Mouse (Mus musculus) forebrain, embryonic 11.5 days (tissue): Measurements from ENCODE around the gene Shf. TPM values are rescaled to one million over a fixed set of nuclear protein-coding genes. Genes with fewer than 3 reads are reported as not detected.

Source experiments
- ATAC-seq: fragments of 200-750 bp; cut with Nextera tagmentation; replicated peaks from 2 replicates; pipeline ENCODE4 v1.8.0; 2017; ENCODE audit warnings: moderate TSS enrichment; ENCODE audit not compliant: low FRiP score
- DNase-seq: peaks from one replicate; pipeline ENCODE4 v3.0.0-alpha.2; 2017; ENCODE audit warnings: low spot score
- H3K27ac ChIP-seq: fragments of 300-500 bp; sonication (generic); 2 replicates; pipeline ENCODE4 v1.5.1; 2014; ENCODE audit warnings: low read depth, low read length
- H3K27me3 ChIP-seq: fragments of 300-500 bp; sonication (generic); 2 replicates; pipeline ENCODE4 v1.6.1; 2014; ENCODE audit warnings: mild to moderate bottlenecking, low read length, mixed read lengths; ENCODE audit not compliant: control insufficient read depth, insufficient read depth
- H3K36me3 ChIP-seq: fragments of 300-500 bp; sonication (generic); 2 replicates; pipeline ENCODE4 v1.6.1; 2014; ENCODE audit warnings: mild to moderate bottlenecking, low read length, moderate library complexity, mixed read lengths; ENCODE audit not compliant: control insufficient read depth, insufficient read depth
- H3K4me1 ChIP-seq: fragments of 300-500 bp; sonication (generic); replicated peaks from 2 replicates; pipeline ENCODE4 v1.6.1; 2014; ENCODE audit warnings: low read length, mixed read lengths; ENCODE audit not compliant: control insufficient read depth, insufficient read depth
- H3K4me2 ChIP-seq: fragments of 300-500 bp; sonication (generic); 2 replicates; pipeline ENCODE4 v1.6.1; 2014; ENCODE audit warnings: low read depth, mild to moderate bottlenecking, low read length, moderate library complexity, mixed read lengths; ENCODE audit not compliant: severe bottlenecking
- H3K4me3 ChIP-seq: fragments of 300-500 bp; sonication (generic); 2 replicates; pipeline ENCODE4 v1.5.1; 2014; ENCODE audit warnings: low read depth, low read length
- H3K9ac ChIP-seq: fragments of 300-500 bp; sonication (generic); 2 replicates; pipeline ENCODE4 v1.6.1; 2014; ENCODE audit warnings: low read length
- H3K9me3 ChIP-seq: fragments of 300-500 bp; sonication (generic); 2 replicates; pipeline ENCODE4 v1.6.1; 2016; ENCODE audit warnings: low read length, mixed read lengths; ENCODE audit not compliant: control insufficient read depth
- WGBS: fragments of 180-500 bp; shearing (Covaris S2); extraction: QIAGEN DNeasy Blood & Tissue Kit; methylation state at CpG from one replicate; pipeline ENCODE4 v1.1.7; 2014; 5-methylcytosine and 5-hydroxymethylcytosine counted together
- polyA plus RNA-seq: library from polyadenylated mRNA; unstranded; fragments of >200 nt; fragmentation: Nextera tagmentation; extraction: Ambion mirVana; gene quantifications from 2 replicates; pipeline ENCODE4 v1.2.1, GENCODE M21; 2014

Shf gene
- polyA plus RNA-seq, 1 experiment from 2014 or later, result 5.2 TPM

DNA sequence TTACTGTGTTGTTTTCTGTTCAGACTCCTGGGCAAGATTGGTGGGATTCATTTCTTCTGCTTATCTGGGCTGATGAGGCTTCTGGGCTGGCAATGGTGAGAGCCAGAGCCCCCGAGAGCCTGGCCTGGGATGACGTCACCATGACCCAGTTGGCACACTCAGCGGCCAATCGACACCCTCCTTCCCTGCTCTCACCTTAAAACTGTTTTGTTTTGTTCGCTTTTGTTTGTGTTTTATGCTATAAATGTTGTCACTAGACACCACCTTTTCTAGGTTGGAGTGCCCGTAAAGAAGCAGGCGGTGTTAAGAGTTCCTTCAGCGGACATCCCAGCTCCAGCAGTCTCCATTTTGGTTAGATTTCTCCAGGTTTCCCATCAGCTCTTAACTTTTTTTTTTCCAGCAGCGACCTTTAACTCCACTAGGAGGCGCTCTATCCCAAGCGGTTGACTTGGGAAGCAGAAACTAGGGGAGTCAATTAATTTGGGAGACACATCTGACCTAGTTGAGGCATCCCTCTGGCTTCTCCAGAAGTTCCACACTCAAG lies 11.9 kb upstream of the Shf start:
- 12% methylated on average over 11 of the region's 11 CpGs for whole genome bisulfite sequencing

DNA sequence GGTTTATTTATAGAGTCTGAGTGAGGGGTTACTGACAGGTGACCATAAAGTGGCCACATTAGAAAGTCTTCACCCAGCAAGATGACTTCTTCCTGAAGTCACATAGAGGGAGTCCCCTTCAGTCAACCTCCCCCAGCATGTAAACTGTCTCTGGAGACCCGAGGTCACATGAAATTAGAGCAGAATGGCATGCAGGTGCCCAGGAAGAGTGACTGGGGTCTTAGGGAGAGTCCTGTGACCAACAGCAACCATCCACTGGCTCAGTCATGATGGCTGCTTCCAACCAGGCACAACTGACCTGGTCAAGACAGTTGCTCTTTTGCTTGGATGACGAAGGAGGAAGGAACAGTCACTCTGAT lies 10.3 kb upstream of the Shf start:
- Histone ChIP-seq H3K4me3 (no peak overlapping the region), H3K4me2 (no peak overlapping the region), H3K9me3 (no peaks in the 10 kb centered on the region), H3K27ac (no peak overlapping the region), H3K9ac (no peak overlapping the region), H3K27me3 (no peaks in the 10 kb centered on the region), H3K4me1 (no peaks in the 10 kb centered on the region), H3K36me3 (no peaks in the 10 kb centered on the region)
- DNase-seq, result no peak
- 54% methylated on average over 2 of the region's 2 CpGs for WGBS
- no peak for ATAC-seq

More for the DNA sequence above, 11.9 kb upstream of the Shf start:
- ATAC-seq (no peak), DNase-seq (no peak)
- Histone ChIP-seq H3K27me3 (no peaks in the 10 kb centered on the region), H3K4me3 (peak overlapping the region; percentile 11; the same call in 1 of the 2 replicates), H3K36me3 (no peaks in the 10 kb centered on the region), H3K9ac (no peak overlapping the region), H3K4me2 (peak overlapping the region; percentile 39), H3K9me3 (no peaks in the 10 kb centered on the region), H3K4me1 (no peaks in the 10 kb centered on the region), H3K27ac (no peak overlapping the region)

DNA sequence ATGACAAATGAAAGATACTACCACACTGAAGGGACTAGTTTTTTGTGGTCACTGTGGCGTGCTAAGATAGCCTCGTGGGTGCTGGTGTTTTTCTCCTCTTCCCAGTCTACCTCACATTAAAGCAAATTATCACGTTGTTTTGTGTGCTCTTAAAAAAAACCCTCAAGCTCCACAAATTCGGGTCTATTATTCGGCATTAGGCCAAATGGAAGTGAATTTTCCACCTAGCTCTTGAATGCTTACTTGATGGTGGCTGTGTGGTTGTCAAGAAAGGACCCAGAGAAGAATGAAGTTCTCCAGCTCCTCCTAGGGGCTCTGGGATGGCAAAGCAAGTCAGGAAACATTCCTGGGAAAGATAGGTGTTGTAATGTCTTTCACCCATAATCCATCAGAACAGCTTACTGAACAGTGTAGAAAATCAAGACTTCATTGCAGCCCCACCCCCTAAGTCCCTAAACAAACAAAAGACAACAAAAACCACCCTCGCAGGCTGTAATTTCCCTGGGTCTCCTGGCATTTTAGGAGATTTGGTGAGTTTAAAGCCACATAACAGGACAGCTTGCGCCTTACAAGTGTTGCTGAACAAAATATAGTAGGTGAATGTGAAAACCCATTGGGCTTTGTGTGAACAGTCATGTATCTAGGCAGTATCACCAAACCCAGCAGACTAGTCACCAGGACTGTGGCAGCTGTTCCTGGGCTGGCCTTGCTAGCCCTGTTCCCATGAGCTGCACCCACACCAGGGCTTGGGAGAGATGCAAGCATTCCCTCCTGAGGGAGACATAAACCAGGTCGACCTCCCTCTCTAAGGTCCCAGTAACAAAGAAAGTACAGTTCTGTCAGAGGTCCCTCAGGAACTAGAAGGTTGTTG lies 9.7 kb upstream of the Shf start:
- peak overlapping the region; percentile 29; the same call in 1 of the 2 replicates for H3K9ac ChIP-seq
- ATAC-seq (no peak), DNase-seq (no peak)
- no peaks in the 10 kb centered on the region for H3K27me3 ChIP-seq
- H3K36me3 ChIP-seq, result no peaks in the 10 kb centered on the region
- H3K27ac ChIP-seq, result peak overlapping the region; percentile 85; the same call in 1 of the 2 replicates
- no peaks in the 10 kb centered on the region for H3K4me1 ChIP-seq
- peak overlapping the region; percentile 63 for H3K4me3 ChIP-seq
- 21% methylated on average over 8 of the region's 8 CpGs for WGBS
- H3K9me3 ChIP-seq, result no peaks in the 10 kb centered on the region
- H3K4me2 ChIP-seq, result peak overlapping the region; percentile 42; the same call in 1 of the 2 replicates

DNA sequence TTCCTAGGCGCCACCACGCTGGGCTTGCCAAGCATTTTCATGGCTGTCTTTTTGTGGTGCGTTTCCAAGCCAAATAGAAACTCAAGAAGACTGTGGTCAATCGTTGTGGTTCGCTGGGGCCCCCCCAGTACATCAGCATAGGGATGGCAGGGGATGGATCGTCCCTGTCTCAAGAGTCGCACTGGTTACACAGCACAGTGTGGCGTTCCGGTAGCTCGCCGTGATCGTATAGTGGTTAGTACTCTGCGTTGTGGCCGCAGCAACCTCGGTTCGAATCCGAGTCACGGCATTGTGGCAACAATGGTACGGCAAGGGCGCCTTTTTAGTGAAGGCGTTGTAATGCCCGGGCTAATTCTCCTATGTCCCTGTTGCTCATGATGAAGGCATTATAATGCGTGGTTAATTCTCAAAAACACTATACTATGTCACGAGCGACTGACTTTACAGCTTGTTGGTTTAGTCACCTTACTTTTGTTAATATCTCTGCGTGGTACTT lies 8.8 kb upstream of the Shf start:
- peak overlapping the region; percentile 49; the same call in 1 of the 2 replicates for H3K4me2 ChIP-seq
- H3K36me3 ChIP-seq, result no peaks in the 10 kb centered on the region
- peak; percentile 93 for DNase-seq
- no peaks in the 10 kb centered on the region for H3K4me1 ChIP-seq
- H3K27ac ChIP-seq, result peak overlapping the region; percentile 85
- peak; percentile 86 for ATAC-seq
- H3K27me3 ChIP-seq, result no peaks in the 10 kb centered on the region
- under 1% methylated on average over 26 of the region's 26 CpGs for WGBS
- H3K9ac ChIP-seq, result peak overlapping the region; percentile 78
- H3K4me3 ChIP-seq, result peak overlapping the region; percentile 63
- no peaks in the 10 kb centered on the region for H3K9me3 ChIP-seq

DNA sequence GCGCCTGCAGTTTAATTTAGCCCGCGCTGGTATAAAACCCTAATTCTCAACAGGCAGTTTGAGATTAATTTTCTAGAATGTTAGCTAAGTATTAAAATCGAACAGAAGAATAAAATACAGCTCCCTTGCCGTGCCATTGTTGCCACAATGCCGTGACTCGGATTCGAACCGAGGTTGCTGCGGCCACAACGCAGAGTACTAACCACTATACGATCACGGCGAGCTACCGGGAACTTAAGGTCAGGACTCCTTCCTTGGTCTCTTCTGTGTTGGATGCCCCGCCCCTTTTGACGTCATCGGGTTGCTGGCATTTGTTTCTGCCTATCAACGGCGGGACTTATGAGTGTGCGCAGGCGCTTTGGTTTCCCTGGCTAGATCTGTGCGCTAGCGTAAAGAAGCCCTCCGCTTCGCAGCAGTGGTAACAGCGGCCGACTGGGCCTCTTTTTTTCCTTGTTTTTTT lies 8.3 kb upstream of the Shf start:
- Histone ChIP-seq H3K4me1 (no peaks in the 10 kb centered on the region), H3K27me3 (no peaks in the 10 kb centered on the region), H3K9ac (peak overlapping the region; percentile 78), H3K4me3 (peak overlapping the region; percentile 63), H3K36me3 (no peaks in the 10 kb centered on the region), H3K27ac (peak overlapping the region; percentile 85), H3K9me3 (no peaks in the 10 kb centered on the region), H3K4me2 (peak overlapping the region; percentile 49; the same call in 1 of the 2 replicates)
- DNase-seq (peak; percentile 97), ATAC-seq (peak; percentile 87)
- WGBS, result under 1% methylated on average over 28 of the region's 28 CpGs

DNA sequence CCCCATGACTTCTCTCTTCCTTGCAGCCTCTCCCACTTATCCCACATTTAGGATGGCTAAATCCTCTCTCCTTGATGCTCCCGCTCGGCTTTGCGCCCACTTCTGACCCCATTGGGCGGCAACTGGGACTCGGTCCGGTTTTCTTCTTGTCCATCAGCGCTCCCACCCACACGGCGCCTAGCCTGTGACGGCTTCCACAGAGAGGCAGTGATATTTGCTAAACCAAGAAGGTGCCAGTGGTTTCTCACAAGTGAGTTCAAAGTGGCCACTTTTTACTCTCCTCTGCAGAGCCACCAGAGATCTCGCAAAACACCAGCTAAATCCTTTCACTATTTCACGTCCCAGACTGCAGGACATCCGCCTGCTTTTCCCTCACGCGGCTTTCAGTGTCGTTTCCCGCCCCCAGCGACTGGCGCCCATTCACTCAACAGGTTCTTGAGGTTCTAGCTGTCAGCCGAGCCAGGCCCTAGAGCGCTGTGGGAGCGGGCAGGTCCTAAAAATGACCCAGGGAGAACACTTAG lies 7.1 kb upstream of the Shf start:
- Histone ChIP-seq H3K4me1 (no peaks in the 10 kb centered on the region), H3K27me3 (no peaks in the 10 kb centered on the region), H3K9ac (peak overlapping the region; percentile 59), H3K27ac (peak overlapping the region; percentile 73), H3K4me2 (peak overlapping the region; percentile 80), H3K9me3 (no peaks in the 10 kb centered on the region), H3K36me3 (no peaks in the 10 kb centered on the region), H3K4me3 (peak overlapping the region; percentile 56)
- DNase-seq (peak; percentile 78), ATAC-seq (peak; percentile 0; the same call in 1 of the 2 replicates)
- under 1% methylated on average over 22 of the region's 22 CpGs for WGBS

DNA sequence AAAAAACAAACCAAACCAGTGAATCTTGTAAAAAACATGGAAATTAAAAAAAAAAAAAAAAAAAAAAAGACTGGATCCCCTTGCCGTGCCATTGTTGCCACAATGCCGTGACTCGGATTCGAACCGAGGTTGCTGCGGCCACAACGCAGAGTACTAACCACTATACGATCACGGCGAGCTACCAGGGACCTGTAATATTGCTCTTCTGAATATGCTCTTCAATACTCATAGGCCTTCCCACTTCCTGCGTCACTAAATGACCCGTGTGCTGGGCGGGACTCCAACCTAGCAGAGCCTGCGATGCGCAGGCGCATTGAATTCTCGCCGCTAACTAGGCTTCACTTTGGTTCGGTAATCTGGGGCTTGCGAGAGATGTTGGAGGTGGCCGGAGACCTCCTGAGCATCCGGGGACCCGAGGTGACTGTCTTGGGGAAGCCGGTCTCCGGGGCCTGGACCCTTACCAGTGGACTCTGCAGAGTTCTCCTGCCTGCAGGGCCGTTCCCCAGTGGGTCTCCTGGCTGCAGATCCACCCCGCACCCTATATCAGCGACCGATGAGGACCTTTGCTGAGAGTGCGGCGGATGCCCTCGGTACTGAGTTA lies 6.5 kb upstream of the Shf start:
- Histone ChIP-seq H3K4me1 (no peaks in the 10 kb centered on the region), H3K9ac (peak overlapping the region; percentile 61), H3K27me3 (no peaks in the 10 kb centered on the region), H3K27ac (peak overlapping the region; percentile 73), H3K9me3 (no peaks in the 10 kb centered on the region), H3K4me2 (peak overlapping the region; percentile 80), H3K36me3 (no peaks in the 10 kb centered on the region), H3K4me3 (peak overlapping the region; percentile 56)
- DNase-seq (peak; percentile 95), ATAC-seq (peak; percentile 79)
- WGBS, result under 1% methylated on average over 32 of the region's 32 CpGs

DNA sequence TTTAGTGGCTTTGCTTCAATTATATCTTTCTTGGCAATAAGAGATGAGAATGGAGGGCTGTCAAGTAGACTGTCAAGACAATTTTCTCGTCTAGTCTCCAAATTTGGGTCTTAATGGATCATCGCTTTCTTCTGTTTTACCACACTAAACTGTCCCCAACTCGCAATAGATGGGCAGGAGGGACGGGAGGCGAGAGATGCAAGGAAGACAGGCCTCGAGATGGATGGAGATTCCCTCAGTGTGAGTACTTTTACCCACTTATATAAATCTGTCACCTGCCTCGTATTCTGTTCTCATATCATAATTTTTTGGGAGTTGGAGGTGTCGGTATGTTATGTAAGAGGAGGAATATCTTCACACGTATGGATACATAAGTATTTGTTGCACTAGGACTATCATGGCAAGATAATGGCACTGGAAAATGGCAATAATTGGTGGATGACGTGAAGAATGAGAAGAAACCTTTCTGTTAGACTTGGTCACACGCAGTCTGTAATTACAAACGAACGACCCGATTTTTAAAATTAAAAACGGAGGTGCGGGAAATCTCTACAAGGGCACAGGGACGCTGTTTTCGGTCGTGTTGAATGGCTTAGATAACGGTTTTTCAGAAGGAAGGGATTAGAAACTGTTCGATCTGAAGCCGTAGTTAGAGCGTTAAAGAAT lies 5.8 kb upstream of the Shf start:
- Histone ChIP-seq H3K9me3 (no peaks in the 10 kb centered on the region), H3K36me3 (no peaks in the 10 kb centered on the region), H3K27me3 (no peaks in the 10 kb centered on the region), H3K4me1 (no peaks in the 10 kb centered on the region), H3K27ac (no peak overlapping the region), H3K4me2 (peak overlapping the region; percentile 48), H3K9ac (peak overlapping the region; percentile 61), H3K4me3 (peak overlapping the region; percentile 56)
- DNase-seq (no peak), ATAC-seq (no peak)
- 22% methylated on average over 23 of the region's 23 CpGs for WGBS
